Mouse (Mus musculus): ENCODE measurements around the gene Phactr1.

Phactr1 gene

GRCm38 (mm10) chr13:42884033-42884724, 203.8 kb downstream of the Phactr1 start:
- DNase-seq, result no peak

GRCm38 (mm10) chr13:42884725-42885115, 204.3 kb downstream of the Phactr1 start:
- no peak for DNase-seq

- DNase-seq, result no peak
Measured at GRCm38 (mm10) chr13:42887701-42888100, 207.3 kb downstream of the Phactr1 start.

- DNase-seq, result no peak
Measured at GRCm38 (mm10) chr13:42889516-42890474, 209.4 kb downstream of the Phactr1 start.

- DNase-seq, result no peak
Measured at GRCm38 (mm10) chr13:42890651-42891050, 210.2 kb downstream of the Phactr1 start.

DNA sequence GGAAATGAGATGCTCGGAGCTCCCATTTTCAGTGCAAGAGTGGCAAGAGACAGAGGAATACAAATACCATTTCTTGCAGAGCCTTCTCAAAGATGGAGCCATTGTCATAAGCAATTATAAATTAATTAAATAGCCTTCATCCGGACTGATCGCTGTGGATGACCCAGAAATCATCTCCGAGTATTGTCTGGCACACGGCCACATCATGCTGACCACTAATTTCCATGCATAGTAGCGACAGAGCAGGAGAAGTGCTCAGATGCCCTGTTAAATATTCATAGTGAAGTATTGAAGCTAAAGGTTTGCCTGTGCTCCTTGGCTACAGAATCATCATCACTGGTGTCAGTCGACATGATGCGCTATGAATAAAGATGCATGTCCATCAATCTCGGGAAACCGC, 213.6 kb downstream of the Phactr1 start:
- no peak for DNase-seq

DNA sequence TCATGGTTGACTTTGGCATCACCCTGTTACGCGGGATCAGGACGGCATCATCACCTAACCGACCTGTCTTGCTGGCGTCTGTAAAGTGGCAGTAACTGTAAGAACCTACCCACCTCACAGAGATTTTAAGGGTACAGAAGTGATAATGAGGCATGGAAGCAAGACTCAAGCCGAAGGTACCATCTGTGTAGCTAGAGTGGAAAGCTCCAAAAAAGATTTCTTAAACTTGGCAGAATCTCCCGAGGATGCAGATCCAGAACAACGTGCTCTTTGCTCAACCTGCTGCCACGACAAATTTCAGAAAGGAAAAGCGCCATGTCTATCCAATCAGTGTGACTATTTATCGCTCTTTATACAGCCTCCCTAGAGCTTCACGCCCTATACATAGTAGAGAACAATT, 214.2 kb downstream of the Phactr1 start:
- no peak for DNase-seq

GRCm38 (mm10) chr13:42895980-42896379, 215.6 kb downstream of the Phactr1 start:
- DNase-seq, result no peak

- no peak for DNase-seq
Measured at GRCm38 (mm10) chr13:42899611-42900010, 219.2 kb downstream of the Phactr1 start.

GRCm38 (mm10) chr13:42901837-42902236, 221.4 kb downstream of the Phactr1 start:
- DNase-seq, result no peak

- DNase-seq, result no peak
Measured at GRCm38 (mm10) chr13:42902859-42903258, 222.4 kb downstream of the Phactr1 start.

DNA sequence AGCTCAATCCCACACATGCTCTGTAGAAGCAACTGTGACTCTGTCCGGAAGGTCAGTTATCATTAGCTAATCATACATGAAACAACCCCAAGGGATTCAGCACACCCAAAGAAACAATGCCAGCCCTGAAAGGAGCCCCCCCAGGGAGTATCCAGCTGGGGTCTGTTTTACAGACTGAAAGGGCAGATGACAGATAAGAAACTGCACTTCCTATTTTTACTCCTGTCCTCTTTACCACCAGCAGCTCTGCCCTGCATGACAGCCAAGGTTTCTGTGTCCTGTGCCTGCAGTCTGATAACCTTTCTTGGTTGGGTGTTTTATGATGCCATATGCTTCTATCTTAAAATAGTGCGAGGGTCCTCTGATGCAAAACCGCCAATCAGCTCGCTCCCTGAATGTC, 225.4 kb downstream of the Phactr1 start:
- DNase-seq, result no peak

- DNase-seq, result no peak
Measured at GRCm38 (mm10) chr13:42906990-42907389, 226.6 kb downstream of the Phactr1 start.

- no peak for DNase-seq
Measured at GRCm38 (mm10) chr13:42915081-42915480, 234.7 kb downstream of the Phactr1 start.

DNA sequence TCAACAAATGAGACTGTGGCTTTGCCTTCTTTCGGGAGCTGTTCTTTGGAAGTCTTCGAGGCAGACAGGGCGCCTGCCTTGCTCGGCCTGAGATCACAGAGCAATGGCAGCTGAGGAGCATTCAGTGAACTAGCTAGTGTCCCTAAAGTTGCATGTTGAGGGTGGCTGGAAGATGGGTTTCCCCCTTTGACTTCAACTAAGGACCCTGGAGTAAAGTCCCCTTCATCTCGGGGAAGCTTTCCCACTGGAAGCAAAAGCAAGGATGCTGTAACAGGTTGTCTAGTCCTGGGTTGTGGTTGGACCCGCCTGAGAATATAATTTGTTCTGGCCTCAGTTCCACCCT, 235.4 kb downstream of the Phactr1 start:
- no peak for DNase-seq

GRCm38 (mm10) chr13:42916194-42917033, 236.0 kb downstream of the Phactr1 start:
- DNase-seq, result peak; percentile 71

- peak; percentile 49 for DNase-seq
Measured at GRCm38 (mm10) chr13:42917251-42917650, 236.8 kb downstream of the Phactr1 start.

DNA sequence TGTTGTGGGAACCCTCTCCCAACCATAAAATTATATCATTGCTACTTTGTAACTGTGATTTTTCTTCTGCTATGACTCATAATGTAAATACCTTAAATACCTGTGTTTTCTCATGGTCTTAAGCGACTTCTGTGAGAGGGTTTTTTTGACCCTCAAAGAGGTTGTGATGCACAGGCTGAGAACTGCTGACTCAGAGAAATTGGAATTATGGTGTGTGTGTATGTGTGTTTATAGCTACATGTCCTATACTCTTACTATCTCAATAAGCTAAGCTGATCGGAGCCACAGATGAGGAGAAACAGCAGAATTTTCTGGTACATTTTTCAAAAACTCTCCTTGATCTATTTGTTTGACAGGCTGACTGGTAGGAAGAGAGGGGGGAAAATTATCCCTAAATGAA, 239.6 kb downstream of the Phactr1 start:
- no peak for DNase-seq

DNA sequence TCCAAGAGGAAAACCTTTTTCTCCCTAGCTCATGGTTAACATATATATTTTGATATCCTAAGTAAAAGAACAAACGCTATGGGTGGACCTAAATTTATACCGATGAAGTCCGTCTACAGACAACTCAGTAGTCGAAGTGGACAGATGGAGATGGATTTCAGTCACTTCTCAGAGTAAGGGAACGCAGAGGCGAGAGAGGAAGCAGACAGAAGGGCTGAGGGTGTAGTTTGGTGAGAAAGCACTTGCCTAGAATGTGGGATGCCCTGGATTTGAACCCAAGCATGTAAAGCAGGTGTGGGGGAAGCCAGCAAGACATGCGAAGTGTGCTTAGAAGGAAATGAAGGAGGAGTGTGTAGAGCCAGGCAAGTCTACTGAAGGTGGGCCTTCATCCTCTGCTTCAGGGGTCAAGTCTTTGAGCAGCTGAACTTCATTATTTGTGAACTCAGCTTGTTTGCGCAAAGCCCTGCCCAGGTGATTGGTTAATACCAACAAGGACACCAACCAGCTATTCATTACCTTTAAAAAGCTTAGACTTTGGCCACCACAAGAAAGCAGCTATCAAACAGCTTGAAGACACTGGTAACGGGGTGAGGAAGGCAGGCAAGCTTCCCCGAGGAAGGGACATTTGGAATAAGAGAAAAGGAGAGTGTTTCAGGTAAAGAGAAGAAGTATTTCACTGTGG, 241.5 kb downstream of the Phactr1 start:
- DNase-seq, result peak; percentile 45

DNA sequence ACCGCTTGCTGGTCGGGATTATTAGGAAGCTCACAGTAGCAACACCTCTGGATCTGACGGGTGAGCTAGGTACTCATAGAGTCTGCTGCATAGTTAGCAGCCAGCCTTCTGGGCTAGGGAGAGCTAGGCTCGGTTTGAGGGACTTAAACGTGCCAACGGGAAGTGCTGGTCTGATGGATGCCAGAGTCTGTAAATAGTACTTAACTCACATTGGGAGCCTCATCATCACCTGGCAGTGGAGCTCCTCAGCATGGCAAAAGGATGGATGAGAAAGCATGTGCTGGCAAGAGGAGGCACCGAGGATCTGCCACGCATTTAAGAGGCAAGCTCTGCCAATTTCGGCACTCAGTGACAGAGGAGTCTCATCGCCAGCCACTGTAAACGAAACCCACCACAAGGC, 247.4 kb downstream of the Phactr1 start:
- no peak for DNase-seq

GRCm38 (mm10) chr13:42929529-42930235, 249.3 kb downstream of the Phactr1 start:
- DNase-seq, result no peak

GRCm38 (mm10) chr13:42932046-42932445, 251.6 kb downstream of the Phactr1 start:
- DNase-seq, result no peak
